Mouse (Mus musculus) neural tube, embryonic 13.5 days (tissue): ENCODE results near the gene Mex3a. TPM values are rescaled to one million over a fixed set of nuclear protein-coding genes. Genes with fewer than 3 reads are reported as not detected.

Experiments
- ATAC-seq: fragments of 200-750 bp; cut with Nextera tagmentation; 2 replicates; pipeline ENCODE4 v1.8.0; 2017; ENCODE audit warnings: low read depth, mild to moderate bottlenecking, moderate TSS enrichment, moderate library complexity
- H3K27ac ChIP-seq: fragments of 300-500 bp; sonication (generic); replicated peaks from 2 replicates; pipeline ENCODE4 v1.5.1; 2015; ENCODE audit warnings: moderate library complexity, mild to moderate bottlenecking, inconsistent platforms
- H3K27me3 ChIP-seq: fragments of 300-500 bp; sonication (generic); 2 replicates; pipeline ENCODE4 v1.6.1; 2015; ENCODE audit warnings: mild to moderate bottlenecking, inconsistent platforms
- H3K36me3 ChIP-seq: fragments of 300-500 bp; sonication (generic); 2 replicates; pipeline ENCODE4 v1.6.1; 2015; ENCODE audit warnings: mild to moderate bottlenecking, inconsistent platforms
- H3K4me1 ChIP-seq: fragments of 300-500 bp; sonication (generic); replicated peaks from 2 replicates; pipeline ENCODE4 v1.6.1; 2015; ENCODE audit warnings: inconsistent platforms
- H3K4me2 ChIP-seq: fragments of 300-500 bp; sonication (generic); 2 replicates; pipeline ENCODE4 v1.6.1; 2015; ENCODE audit warnings: inconsistent platforms, mild to moderate bottlenecking, moderate library complexity
- H3K4me3 ChIP-seq: fragments of 300-500 bp; sonication (generic); 2 replicates; pipeline ENCODE4 v1.5.1; 2015; ENCODE audit warnings: mild to moderate bottlenecking, inconsistent platforms
- H3K9ac ChIP-seq: fragments of 300-500 bp; sonication (generic); 2 replicates; pipeline ENCODE4 v1.6.1; 2015; ENCODE audit warnings: moderate library complexity, mild to moderate bottlenecking, inconsistent platforms
- H3K9me3 ChIP-seq: fragments of 300-500 bp; sonication (generic); 2 replicates; pipeline ENCODE4 v1.6.1; 2016; ENCODE audit warnings: inconsistent platforms
- WGBS: fragments of 180-500 bp; shearing (Covaris S2); methylation state at CpG from one replicate; pipeline ENCODE4 v1.1.7; 2015; 5-methylcytosine and 5-hydroxymethylcytosine counted together
- polyA plus RNA-seq: library from polyadenylated mRNA; unstranded; fragments of >200 nt; fragmentation: Nextera tagmentation; extraction: Ambion mirVana; gene quantifications from 2 replicates; pipeline ENCODE4 v1.2.1, GENCODE M21; 2015

The Mex3a gene
- polyA plus RNA-seq, 1 experiment from 2014 or later = 33.7 TPM

DNA sequence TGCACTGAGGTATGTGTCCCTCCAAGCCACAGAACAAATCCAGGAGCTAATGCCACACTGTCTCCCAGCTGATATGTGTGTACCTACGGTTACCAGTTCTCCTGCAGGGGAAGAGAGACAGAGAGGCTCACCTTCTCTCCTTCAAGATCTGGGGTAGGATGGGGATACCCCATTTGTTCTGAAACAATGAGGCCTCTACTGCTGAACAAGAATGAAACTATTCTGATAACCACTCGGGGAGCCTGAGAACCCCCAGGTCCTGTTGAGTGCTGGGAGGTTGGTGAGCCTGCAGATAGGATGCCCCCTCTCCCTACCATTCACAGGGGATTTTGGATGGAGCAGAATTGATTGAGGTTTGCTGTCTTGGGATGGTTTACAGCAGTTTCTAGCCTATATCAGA is 12.1 kb upstream of the Mex3a start:
- 0 out of 2 replicates have a peak, but pooled peaks cover 5% of the 10 kb centered on the region for H3K4me1 ChIP-seq
- H3K4me3 ChIP-seq = no peak overlapping the region
- no peak overlapping the region for H3K4me2 ChIP-seq
- H3K27me3 ChIP-seq = no peaks in the 10 kb centered on the region
- peaks cover 20% of the 10 kb centered on the region for H3K36me3 ChIP-seq
- WGBS = 83% methylated on average over 2 of the region's 2 CpGs
- no peak overlapping the region for H3K9ac ChIP-seq
- H3K9me3 ChIP-seq = no peaks in the 10 kb centered on the region
- ATAC-seq = no peak
- no peak overlapping the region for H3K27ac ChIP-seq

DNA sequence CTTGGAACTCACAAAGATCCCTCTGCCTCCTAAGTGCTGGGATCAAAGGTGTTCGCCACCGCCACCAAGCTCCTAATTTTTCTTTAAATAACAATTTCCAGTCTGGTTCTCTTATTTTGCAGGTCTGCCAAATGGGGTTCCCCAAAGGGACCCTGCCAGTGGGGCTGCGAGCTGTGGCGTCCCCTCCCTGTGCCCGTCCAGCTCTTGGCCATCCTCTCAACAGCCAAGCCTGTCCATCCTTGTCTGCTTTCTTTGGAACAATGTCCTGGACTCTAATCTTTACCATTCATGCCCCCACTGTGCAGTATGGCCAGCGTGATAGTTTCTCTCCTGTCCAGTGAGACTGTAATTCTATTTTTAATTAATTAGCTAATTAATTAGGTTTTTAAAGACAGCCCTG is 11.0 kb upstream of the Mex3a start:
- WGBS = 92% methylated on average over 6 of the region's 6 CpGs
- H3K27ac ChIP-seq = no peak overlapping the region
- H3K4me3 ChIP-seq = no peak overlapping the region
- H3K9ac ChIP-seq = no peak overlapping the region
- H3K9me3 ChIP-seq = no peaks in the 10 kb centered on the region
- no peaks in the 10 kb centered on the region for H3K27me3 ChIP-seq
- no peak overlapping the region for H3K4me2 ChIP-seq
- H3K36me3 ChIP-seq = peaks cover 24% of the 10 kb centered on the region
- H3K4me1 ChIP-seq = peaks cover 16% of the 10 kb centered on the region
- ATAC-seq = no peak

GRCm38 (mm10) chr3:88521803-88522331 is 10.3 kb upstream of the Mex3a start:
- Histone ChIP-seq H3K4me2 (no peak overlapping the region), H3K9ac (no peak overlapping the region), H3K36me3 (peaks cover 24% of the 10 kb centered on the region), H3K4me1 (peaks cover 22% of the 10 kb centered on the region), H3K27me3 (no peaks in the 10 kb centered on the region), H3K27ac (no peak overlapping the region), H3K9me3 (no peaks in the 10 kb centered on the region), H3K4me3 (no peak overlapping the region)
- ATAC-seq = peak; percentile 5; the same call in 1 of the 2 replicates
- WGBS = 38% methylated on average over 9 of the region's 9 CpGs

GRCm38 (mm10) chr3:88523027-88523426 is 9.2 kb upstream of the Mex3a start:
- Histone ChIP-seq H3K4me3 (no peak overlapping the region), H3K36me3 (peaks cover 24% of the 10 kb centered on the region), H3K9me3 (no peaks in the 10 kb centered on the region), H3K27ac (no peak overlapping the region), H3K27me3 (no peaks in the 10 kb centered on the region), H3K4me2 (no peak overlapping the region), H3K9ac (no peak overlapping the region), H3K4me1 (peaks cover 34% of the 10 kb centered on the region)
- ATAC-seq = no peak
- WGBS = 86% methylated on average over 8 of the region's 8 CpGs

- H3K4me1 ChIP-seq = peaks cover 54% of the 10 kb centered on the region
- H3K27me3 ChIP-seq = no peaks in the 10 kb centered on the region
- WGBS = 87% methylated on average over 5 of the region's 5 CpGs
- H3K9ac ChIP-seq = no peak overlapping the region
- H3K4me2 ChIP-seq = no peak overlapping the region
- peaks cover 24% of the 10 kb centered on the region for H3K36me3 ChIP-seq
- no peak for ATAC-seq
- H3K4me3 ChIP-seq = no peak overlapping the region
- no peak overlapping the region for H3K27ac ChIP-seq
- H3K9me3 ChIP-seq = no peaks in the 10 kb centered on the region
These were observed 7.2 kb upstream of the Mex3a start for GRCm38 (mm10) chr3:88525021-88525420.

GRCm38 (mm10) chr3:88526157-88527131 is 5.8 kb upstream of the Mex3a start:
- H3K4me3 ChIP-seq = peak overlapping the region; percentile 25; the same call in 1 of the 2 replicates
- no peaks in the 10 kb centered on the region for H3K27me3 ChIP-seq
- H3K9ac ChIP-seq = peak overlapping the region; percentile 52; the same call in 1 of the 2 replicates
- H3K4me1 ChIP-seq = peaks cover 60% of the 10 kb centered on the region
- peak overlapping the region; percentile 99 for H3K4me2 ChIP-seq
- no peaks in the 10 kb centered on the region for H3K9me3 ChIP-seq
- peak; percentile 64 for ATAC-seq
- H3K36me3 ChIP-seq = peaks cover 24% of the 10 kb centered on the region
- H3K27ac ChIP-seq = no peak overlapping the region
- WGBS = 34% methylated on average over 17 of the region's 17 CpGs

DNA sequence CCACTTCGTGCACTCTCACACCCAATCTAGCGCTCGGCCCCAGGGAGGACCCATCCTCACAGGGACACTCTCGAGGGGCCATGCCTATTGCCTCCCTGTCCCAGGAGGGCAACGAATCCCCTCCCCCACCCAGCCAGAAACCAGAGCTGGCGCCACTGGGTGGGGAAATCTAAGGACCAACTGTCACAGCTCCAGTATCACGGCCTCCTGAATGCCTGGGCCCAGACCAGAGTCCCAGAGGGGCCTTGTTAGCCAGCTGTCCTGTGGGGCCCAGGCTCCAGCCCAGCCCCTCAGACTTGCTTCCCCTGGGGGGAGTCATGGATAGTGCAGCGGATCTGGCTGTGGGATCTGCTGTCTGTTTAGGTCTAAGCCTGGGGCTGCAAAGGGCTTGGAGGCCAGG is 4.6 kb upstream of the Mex3a start:
- Histone ChIP-seq H3K27ac (peak overlapping the region; percentile 71), H3K9ac (peak overlapping the region; percentile 70), H3K27me3 (no peaks in the 10 kb centered on the region), H3K4me1 (peaks cover 55% of the 10 kb centered on the region), H3K4me3 (peak overlapping the region; percentile 25), H3K4me2 (peak overlapping the region; percentile 99), H3K36me3 (peaks cover 23% of the 10 kb centered on the region), H3K9me3 (no peaks in the 10 kb centered on the region)
- ATAC-seq = no peak
- WGBS = 20% methylated on average over 8 of the region's 8 CpGs

DNA sequence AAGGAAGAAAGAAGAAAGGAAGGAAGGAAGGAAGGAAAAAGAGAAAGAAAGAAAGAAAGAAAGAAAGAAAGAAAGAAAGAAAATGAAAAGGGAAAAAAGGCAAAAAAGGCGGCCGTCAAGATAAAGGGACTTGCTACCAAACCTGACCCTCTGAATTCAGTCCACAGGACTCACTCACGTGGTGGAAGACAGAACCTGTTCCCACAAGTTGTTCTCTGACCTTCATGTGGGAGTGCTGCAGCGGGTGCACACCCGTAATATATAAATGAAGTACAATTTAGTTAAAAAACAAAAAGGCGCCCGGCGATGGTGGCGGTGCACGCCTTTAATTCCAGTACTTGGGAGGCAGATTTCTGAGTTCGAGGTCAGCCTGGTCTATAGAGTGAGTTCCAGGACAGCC is 3.5 kb upstream of the Mex3a start:
- H3K4me2 ChIP-seq = peak overlapping the region; percentile 99
- peaks cover 16% of the 10 kb centered on the region for H3K36me3 ChIP-seq
- peak overlapping the region; percentile 63 for H3K4me3 ChIP-seq

DNA sequence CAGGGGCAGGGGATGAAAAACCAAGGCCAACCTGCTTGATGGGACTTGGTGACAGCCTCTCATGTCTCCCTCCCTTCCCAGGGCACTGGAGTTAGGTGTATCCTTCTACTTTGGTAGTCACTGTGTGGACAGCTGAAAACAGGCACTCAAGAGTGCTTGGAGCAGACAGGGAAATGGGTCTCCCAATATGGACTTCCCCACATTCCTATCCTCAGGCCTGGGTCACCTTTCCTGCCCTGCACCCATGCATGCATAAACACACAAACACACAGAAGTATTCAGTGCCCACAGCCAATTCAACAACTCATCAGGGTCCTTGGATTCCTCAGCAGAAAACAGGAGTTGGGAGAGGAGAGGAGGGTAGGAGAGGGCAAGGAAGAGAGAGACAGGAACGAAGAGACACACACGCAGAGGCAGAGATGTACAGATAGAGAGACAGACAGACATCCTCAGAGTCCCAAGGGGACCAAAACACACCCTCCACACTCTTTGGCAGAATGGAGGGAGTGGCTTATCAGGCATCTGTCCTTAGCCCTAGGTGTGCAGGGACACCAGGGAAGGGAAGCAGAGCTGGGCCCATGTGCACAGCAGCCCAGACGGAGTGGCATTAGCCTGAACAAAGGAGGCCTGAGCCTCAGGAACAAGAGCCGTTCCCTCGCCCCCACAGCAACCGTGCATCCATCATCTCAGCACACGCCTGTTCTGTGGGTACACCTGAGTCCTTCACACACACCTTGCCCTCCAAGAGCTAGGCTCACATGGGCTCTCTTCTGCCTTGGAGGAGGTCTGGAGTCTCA is 2.8 kb upstream of the Mex3a start:
- Histone ChIP-seq H3K4me2 (peak overlapping the region; percentile 99), H3K36me3 (peaks cover 10% of the 10 kb centered on the region), H3K27me3 (no peaks in the 10 kb centered on the region), H3K4me1 (peaks cover 62% of the 10 kb centered on the region), H3K27ac (peak overlapping the region; percentile 99), H3K9ac (peak overlapping the region; percentile 100), H3K9me3 (no peaks in the 10 kb centered on the region), H3K4me3 (peak overlapping the region; percentile 63)
- 20% methylated on average over 7 of the region's 7 CpGs for WGBS
- no peak for ATAC-seq

More for the DNA sequence above, 3.5 kb upstream of the Mex3a start:
- 82% methylated on average over 11 of the region's 11 CpGs for WGBS
- H3K27me3 ChIP-seq = no peaks in the 10 kb centered on the region
- ATAC-seq = no peak
- peaks cover 55% of the 10 kb centered on the region for H3K4me1 ChIP-seq
- 0 out of 2 replicates have a peak overlapping the region, but pooled peaks have one; percentile 99 for H3K27ac ChIP-seq
- no peaks in the 10 kb centered on the region for H3K9me3 ChIP-seq
- peak overlapping the region; percentile 100; the same call in 1 of the 2 replicates for H3K9ac ChIP-seq

- H3K4me1 ChIP-seq = peaks cover 69% of the 10 kb centered on the region
- WGBS = 7% methylated on average over 11 of the region's 11 CpGs
- H3K4me2 ChIP-seq = peak overlapping the region; percentile 99
- no peaks in the 10 kb centered on the region for H3K9me3 ChIP-seq
- H3K36me3 ChIP-seq = peaks cover 7% of the 10 kb centered on the region
- peak overlapping the region; percentile 100 for H3K9ac ChIP-seq
- H3K4me3 ChIP-seq = peak overlapping the region; percentile 63
- no peak for ATAC-seq
- H3K27me3 ChIP-seq = no peaks in the 10 kb centered on the region
- peak overlapping the region; percentile 99 for H3K27ac ChIP-seq
These were observed 1.9 kb upstream of the Mex3a start for GRCm38 (mm10) chr3:88530082-88530864.
